Mouse (Mus musculus) lung, postnatal 10 days (tissue): Measurements from ENCODE around the gene Cyp2w1.
A peak's percentile ranks its signal among the peaks of the same experiment; 100 is the strongest.

ENCODE experiments used
- DNase-seq: peaks from one replicate; pipeline ENCODE4 v3.0.0; 2021

Cyp2w1 gene

GRCm38 (mm10) chr5:139352317-139352716 lies at the start of gene Cyp2w1:
Cyp2w1 (plus strand) TSS chr5:139352617.
- DNase-seq = no peak

DNA sequence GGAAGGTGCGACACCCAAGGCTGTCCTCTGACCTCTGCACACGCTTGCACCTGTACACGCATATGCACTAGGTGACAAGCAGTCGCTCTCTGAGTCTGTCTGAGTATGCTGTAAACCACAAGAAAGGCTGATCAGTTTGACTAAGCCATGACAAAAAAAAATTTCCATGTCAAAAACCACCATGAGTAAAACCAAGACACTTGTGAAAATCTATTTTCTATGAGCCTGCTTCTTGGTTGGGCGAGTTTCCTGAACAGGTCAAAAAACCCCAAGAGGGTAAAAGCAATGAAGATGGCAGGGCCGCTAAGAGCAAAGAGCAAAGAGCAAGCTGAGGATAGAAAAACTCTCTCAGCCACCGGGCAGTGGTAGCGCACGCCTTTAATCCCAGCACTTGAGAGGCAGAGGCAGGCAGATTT lies 48.8 kb upstream of the Cyp2w1 start:
- DNase-seq = no peak

GRCm38 (mm10) chr5:139309946-139310345 lies 42.5 kb upstream of the Cyp2w1 start:
- DNase-seq = no peak

GRCm38 (mm10) chr5:139310477-139310876 lies 41.9 kb upstream of the Cyp2w1 start:
- DNase-seq = no peak

DNA sequence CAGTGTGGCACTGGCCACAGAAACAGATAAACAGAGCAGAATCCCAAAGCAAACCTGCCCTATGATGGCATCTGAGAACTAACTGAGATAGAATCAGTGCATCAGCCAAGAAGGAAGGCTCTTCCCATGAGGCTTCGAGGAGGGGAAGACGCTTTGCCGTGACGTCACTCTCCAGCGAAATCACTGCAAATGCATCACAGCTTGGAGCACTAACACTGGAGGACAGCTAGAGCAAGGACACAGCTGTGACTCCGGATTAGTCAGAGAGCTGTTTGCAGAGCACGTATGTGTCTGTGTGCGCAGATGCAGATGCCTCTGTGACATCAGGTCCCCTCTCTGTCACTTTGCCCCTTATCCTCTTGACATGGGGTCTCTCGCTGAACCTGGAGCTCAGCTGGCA lies 40.6 kb upstream of the Cyp2w1 start:
- DNase-seq = no peak

DNA sequence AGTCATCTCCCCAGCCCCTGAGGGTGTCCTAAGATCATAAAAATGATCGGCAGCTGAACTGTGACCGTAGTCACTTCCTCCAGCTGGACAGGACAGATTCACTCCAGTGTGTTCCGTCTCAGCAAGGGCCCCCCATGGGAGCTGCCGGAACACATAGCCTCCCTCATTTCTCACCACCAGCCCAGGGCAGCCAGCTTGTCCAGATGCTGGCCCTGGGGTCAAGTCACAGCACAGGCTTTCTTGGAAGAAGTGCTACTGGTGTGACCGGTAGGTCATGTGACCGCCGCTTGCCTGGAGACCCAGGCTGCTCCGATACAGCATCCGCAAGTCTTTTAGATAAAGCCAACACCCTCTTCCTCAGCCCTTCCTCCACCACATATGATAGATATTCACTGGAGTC lies 38.9 kb upstream of the Cyp2w1 start:
- DNase-seq = no peak

DNA sequence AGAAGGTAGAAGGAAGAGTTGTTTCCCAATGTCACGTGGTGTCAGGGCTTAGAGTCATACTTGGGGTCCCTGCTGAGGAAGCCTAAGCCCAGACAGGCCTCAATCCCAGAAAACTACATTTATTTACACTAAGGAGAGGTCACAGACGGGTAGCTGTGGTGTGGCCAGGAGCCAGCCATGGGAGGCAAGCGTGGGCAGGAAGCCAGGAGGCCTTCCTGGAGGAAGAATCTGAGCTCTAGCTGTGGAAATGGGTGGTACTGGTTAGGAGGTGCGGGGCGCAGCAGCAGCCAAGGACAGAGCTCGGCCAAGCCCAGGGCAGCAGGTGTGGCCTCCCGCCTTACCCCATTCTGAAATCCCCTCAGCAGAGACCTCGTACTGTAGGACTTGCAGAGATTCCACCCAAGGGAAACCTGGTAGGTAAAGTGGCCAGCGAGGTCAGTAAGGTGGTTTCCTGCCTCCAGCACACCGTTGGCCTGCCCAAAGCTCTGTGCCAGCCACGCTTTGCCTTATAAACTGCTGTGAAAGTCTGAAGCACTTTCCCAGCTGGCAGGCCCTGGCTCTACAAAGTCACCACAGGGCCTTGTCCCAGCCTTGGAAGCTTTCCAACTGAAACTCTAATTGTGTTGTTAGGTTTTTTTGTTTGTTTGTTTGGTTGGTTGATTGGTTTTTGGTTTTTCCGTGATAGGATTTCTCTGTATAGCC lies 37.3 kb upstream of the Cyp2w1 start:
- no peak for DNase-seq

- DNase-seq = peak; percentile 34
These were observed 35.3 kb upstream of the Cyp2w1 start for GRCm38 (mm10) chr5:139316982-139317675.

DNA sequence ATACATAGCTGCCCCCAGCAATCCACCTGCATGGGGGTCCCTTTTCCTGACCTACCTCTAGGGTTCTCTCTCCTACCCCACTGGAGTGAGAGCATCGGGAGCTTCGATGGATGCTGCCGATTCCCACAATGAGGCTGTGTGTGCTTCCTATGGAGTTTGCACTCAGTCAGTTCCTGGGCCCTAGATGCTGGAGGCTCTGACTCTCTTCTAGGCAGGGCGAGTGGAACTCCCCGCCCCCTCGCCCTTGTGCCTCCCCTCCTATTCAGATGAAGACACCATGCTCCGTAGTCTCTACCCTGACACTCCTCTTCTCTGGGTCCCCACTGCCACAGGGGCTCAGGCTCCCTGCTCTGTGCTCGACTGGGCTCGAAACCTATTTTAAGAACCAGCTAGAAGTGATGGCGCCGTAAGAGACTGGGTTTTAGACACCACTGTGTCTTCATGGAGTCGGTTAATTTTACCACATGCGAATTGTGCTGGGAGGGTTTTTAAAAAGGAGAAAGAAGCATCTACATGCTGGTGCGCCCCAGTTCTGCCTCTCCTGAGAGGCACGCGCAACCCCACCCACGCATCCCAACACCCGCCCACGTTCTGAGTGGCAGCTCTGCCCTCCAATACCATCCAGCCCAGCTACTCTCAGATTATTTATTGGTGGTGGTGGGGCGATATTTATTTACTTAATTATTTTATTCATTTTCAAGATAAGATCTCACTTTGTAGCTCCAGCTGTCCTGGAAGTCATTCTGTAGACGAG lies 34.5 kb upstream of the Cyp2w1 start:
- no peak for DNase-seq

DNA sequence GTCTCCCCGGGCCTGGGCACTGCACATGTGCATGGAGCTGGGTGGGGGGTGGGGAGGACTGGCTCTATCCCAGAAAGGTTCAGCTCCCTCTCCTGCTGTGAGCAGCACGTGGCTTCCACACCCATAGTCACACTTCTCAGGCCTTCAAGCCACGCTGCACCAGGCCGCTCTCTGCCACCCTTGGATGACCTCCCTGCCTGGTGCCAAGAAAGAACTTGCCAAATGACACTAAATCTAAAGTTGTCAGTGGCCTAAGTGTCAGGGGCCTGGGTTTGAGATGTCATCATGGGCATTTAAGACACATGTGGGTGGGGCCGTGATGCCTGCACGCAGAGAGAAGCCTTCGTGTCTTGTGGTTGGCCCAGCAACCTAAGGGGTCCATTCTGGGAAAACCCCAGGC lies 32.0 kb upstream of the Cyp2w1 start:
- DNase-seq = no peak

DNA sequence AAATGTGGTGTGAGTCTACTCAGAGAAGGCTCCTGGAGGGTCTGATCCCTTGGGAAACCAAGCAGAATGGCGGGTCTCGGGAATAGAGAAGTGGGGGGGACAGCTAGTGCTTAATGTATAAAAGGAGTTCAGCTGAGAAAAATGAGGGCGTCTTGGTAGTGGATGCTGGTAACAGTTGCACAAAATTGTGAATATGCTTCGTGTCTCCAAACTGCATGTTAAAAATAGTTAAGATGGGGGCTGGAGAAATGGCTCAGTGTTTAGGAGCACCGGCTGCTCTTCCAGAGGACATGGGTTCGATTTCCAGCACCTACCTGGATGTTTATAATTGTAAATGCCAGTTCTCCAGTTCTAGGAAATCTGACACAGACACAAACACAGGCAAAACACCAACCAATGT lies 31.1 kb upstream of the Cyp2w1 start:
- no peak for DNase-seq

GRCm38 (mm10) chr5:139323260-139323924 lies 29.0 kb upstream of the Cyp2w1 start:
- DNase-seq = peak; percentile 35

- DNase-seq = no peak
These were observed 28.3 kb upstream of the Cyp2w1 start for GRCm38 (mm10) chr5:139324045-139324491.

DNA sequence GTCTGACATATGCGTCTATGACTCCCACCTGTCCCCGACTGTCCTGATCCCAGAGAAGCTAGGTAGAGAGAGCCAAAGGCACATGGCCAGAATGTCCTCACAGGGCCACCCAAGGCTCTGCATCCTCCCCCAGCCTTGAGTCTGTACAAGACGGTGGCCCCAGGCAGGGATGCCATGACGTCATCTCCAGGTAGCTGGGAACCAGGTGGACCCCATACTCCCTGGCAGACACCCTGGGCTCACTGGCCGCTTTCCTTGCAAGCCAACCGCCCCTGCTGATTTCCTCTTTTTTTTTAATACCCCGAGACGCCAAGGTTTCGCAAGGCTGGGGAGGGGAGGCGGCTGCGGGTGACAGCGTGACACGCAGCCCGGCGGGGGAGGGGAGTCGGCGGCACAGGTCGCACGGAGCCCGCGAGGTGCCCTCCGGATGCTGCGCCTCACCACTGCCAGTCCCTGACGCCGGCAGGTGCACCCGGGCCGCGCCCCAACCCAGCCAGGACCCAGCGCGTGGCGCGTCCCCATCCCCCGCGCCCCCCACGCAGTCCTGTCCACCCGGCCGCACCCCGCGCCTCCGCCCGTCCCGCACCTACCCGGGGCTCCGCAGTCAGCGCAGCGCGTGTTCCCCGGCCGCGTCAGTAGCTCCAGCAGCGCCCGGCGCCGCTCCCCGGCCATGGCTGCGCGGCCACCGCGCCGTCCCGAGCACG lies 27.6 kb upstream of the Cyp2w1 start:
- DNase-seq = peak; percentile 48

DNA sequence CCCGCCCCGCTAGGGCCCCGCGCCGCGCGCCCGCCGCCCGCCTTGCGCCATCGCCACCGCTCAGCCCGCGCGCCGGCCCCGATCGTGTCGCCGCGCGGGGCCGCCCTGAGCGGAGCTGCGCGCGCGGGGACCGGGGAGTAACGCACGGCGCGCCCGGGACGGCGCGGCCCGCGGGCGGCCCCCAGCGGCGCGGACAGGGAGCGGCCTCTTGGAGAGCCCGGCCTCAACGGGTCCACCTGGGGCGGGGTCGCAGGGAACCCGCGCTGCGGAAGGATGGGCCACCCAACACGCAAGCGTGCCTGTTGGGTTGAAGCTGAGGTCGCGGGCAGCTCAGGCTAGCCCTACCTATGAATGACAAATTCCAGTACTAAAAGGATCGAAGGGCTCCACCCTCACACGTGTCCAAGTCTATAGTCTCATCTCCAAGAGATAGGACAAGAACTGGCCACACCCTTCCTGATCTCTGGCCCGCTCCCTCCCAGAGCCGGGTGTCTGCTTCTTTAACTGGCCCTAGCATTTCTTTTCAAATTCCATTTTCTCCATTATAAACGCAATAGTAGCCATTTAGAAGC lies 26.9 kb upstream of the Cyp2w1 start, which contains the start of gene Adap1:
Gene Adap1, minus strand, starts transcription at position 228 of the 572 bp plus-strand sequence.
- peak; percentile 69 for DNase-seq

GRCm38 (mm10) chr5:139326111-139326696 lies 26.2 kb upstream of the Cyp2w1 start:
- no peak for DNase-seq

- no peak for DNase-seq
These were observed 25.3 kb upstream of the Cyp2w1 start for GRCm38 (mm10) chr5:139326986-139327633.

DNA sequence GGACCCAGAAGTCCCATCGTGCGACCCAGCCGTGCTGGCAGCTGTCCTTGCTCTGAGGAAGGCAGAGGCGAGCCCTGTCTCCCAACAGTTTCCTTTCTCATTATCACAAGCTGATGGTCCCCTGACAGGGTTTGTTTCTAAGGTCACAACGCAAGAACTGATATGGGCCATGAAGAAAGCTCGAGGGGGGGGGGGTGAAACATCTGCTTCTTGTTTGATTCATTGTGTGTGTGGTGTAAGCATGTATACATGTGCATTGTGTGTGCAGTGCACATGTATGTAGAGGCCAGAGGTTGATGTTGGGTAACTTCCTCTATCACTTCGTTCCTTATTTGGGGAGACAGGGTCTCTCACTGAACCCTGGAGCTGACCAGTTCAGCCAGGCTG lies 24.8 kb upstream of the Cyp2w1 start:
- DNase-seq = no peak

DNA sequence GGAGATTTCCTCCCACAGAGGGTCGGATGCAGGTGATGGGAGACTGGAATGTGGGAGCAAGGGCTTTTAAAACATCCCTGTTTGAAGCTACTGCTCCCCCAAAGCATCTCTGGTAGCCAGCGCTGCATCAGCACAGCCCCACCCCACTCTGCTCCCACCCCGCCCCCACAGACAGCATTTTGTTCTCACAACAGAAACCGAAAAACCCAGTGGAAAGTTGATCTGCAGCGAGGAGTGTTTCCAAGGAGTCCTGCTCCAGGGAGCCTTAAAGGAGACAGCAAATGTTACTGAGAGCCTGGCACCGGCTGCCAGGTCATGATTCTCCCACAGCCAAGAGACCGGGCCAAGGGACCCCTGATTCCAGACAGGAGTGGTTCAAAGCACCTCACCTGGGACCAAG lies 21.7 kb upstream of the Cyp2w1 start:
- DNase-seq = no peak

DNA sequence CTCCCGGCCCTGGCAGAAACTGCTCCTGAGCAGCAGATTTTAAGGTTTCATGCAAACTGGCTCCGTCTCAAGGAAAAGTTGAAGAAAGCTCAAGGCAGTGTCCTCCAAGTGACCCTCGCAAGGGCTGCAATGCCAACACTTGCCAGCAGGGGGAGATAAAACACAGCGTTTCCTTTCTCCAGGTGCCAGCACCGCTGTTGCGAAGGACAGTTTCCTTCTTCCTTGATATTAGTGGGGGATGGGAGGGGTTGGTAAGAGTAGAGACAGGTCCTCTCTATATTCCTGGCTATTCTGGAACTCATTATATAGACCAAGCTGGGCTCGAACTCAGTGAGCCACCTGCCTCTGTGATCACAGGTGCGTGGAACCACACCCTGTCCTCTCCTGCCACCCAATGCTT lies 20.7 kb upstream of the Cyp2w1 start:
- peak; percentile 89 for DNase-seq

- no peak for DNase-seq
These were observed 19.7 kb upstream of the Cyp2w1 start for GRCm38 (mm10) chr5:139332590-139333272.
